Mouse (Mus musculus): ENCODE data around the gene Fam126b. TPM values are rescaled to one million over a fixed set of nuclear protein-coding genes. Genes with fewer than 3 reads are reported as not detected.
"Not testable (repeated sequence)": the region's sequence is repeated elsewhere in the genome, so short reads cannot be mapped to it uniquely, and the experiment has no call there.

Fam126b gene
- polyA plus RNA-seq, 1 experiment from 2014 or later, result 4.4 TPM

DNA sequence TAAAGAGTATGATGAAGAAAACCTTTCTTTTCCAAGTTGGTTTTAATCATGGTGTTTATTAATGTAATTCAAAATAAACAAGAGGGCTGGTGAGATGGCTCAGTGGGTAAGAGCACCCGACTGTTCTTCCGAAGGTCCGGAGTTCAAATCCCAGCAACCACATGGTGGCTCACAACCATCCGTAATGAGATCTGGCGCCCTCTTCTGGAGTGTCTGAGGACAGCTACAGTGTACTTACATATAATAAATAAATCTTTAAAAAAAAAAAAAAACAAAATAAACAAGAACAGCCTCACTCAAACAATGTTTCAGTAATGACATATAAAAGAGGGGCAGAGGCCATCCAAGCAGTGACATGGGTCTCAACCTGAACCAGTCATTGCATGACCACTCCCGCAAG, 25.8 kb downstream of the Fam126b start:
- H3K36me3 ChIP-seq (ENCODE audit: control insufficient read depth, insufficient read depth); H3K9me3 ChIP-seq (replicated peaks; ENCODE audit: control insufficient read depth, low read length); H3K4me1 ChIP-seq (ENCODE audit: control insufficient read depth, low read depth, low read length); H3K27me3 ChIP-seq (ENCODE audit: control insufficient read depth, insufficient read depth, low read depth, low read length); H3K4me2 ChIP-seq (ENCODE audit: low read depth, low read length); ATAC-seq (ENCODE audit: low read depth); H3K27ac ChIP-seq (ENCODE audit: low read length); H3K4me3 ChIP-seq (ENCODE audit: low read depth, low read length); H3K9ac ChIP-seq (ENCODE audit: low read depth, low read length): not testable (repeated sequence)
- 82% methylated on average over 5 of the region's 6 CpGs for WGBS (ENCODE audit: insufficient replicate concordance)

DNA sequence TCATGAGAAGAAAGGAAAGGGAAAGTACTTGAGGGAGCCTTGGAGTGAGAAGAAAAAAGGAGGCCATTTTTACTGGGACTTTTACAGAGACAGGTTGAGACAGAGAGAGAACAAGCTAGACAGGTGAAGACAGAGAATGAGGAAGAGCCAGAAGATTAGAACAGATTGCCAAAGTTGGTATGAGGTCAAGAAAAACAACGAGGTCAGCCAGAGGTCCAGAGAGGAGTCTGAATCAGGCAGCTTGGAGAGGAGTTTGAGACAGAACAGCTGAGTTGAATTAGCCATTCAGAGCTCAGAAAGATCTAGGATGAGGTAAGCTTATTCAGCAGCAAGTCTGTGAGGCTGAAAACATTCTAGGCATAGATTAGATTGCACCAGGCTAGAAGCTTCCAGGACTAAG, 44.7 kb downstream of the Fam126b start:
- H3K4me1 ChIP-seq (ENCODE audit: control insufficient read depth, low read depth, low read length), result no peaks in the 10 kb centered on the region
- no peak overlapping the region for H3K27ac ChIP-seq (ENCODE audit: low read length)
- no peak overlapping the region for H3K4me3 ChIP-seq (ENCODE audit: low read depth, low read length)
- no peaks in the 10 kb centered on the region for H3K9me3 ChIP-seq (replicated peaks; ENCODE audit: control insufficient read depth, low read length)
- H3K9ac ChIP-seq (ENCODE audit: low read depth, low read length), result no peak overlapping the region
- H3K27me3 ChIP-seq (ENCODE audit: control insufficient read depth, insufficient read depth, low read depth, low read length), result no peaks in the 10 kb centered on the region
- H3K4me2 ChIP-seq (ENCODE audit: low read depth, low read length), result no peak overlapping the region
- H3K36me3 ChIP-seq (ENCODE audit: control insufficient read depth, insufficient read depth), result peaks cover 6% of the 10 kb centered on the region
- WGBS (ENCODE audit: insufficient replicate concordance), result 58% methylated on average over 1 of the region's 1 CpGs
- no peak for ATAC-seq (ENCODE audit: low read depth)

DNA sequence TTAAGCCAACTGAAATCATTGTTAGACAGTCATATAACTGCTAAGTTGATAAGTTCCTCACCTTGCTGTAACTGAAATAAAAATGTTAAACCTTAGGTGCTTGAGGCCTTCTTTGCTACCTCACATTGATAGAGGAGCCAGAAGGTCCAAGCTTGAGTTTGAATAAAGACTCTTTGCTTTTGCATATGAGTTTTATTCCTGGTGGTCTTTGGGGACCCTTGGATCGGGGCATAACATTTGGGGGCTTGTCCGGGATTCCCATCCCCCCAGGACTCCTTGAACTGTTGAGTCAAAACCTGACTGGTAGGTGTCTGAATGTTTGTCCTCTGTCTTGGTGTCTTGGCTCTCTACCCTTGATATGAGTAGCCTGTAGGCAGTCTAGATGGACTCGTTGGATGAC, 78.9 kb downstream of the Fam126b start:
- Histone ChIP-seq H3K4me3 (ENCODE audit: low read depth, low read length) (no peak overlapping the region), H3K4me2 (ENCODE audit: low read depth, low read length) (no peak overlapping the region), H3K9me3 (replicated peaks; ENCODE audit: control insufficient read depth, low read length) (peaks cover 14% of the 10 kb centered on the region), H3K36me3 (ENCODE audit: control insufficient read depth, insufficient read depth) (peaks cover 3% of the 10 kb centered on the region; the same call in 1 of the 2 replicates), H3K9ac (ENCODE audit: low read depth, low read length) (no peak overlapping the region), H3K27me3 (ENCODE audit: control insufficient read depth, insufficient read depth, low read depth, low read length) (no peaks in the 10 kb centered on the region), H3K4me1 (ENCODE audit: control insufficient read depth, low read depth, low read length) (peaks cover 15% of the 10 kb centered on the region), H3K27ac (ENCODE audit: low read length) (no peak overlapping the region)
- WGBS (ENCODE audit: insufficient replicate concordance), result 82% methylated on average over 3 of the region's 3 CpGs
- ATAC-seq (ENCODE audit: low read depth), result no peak

DNA sequence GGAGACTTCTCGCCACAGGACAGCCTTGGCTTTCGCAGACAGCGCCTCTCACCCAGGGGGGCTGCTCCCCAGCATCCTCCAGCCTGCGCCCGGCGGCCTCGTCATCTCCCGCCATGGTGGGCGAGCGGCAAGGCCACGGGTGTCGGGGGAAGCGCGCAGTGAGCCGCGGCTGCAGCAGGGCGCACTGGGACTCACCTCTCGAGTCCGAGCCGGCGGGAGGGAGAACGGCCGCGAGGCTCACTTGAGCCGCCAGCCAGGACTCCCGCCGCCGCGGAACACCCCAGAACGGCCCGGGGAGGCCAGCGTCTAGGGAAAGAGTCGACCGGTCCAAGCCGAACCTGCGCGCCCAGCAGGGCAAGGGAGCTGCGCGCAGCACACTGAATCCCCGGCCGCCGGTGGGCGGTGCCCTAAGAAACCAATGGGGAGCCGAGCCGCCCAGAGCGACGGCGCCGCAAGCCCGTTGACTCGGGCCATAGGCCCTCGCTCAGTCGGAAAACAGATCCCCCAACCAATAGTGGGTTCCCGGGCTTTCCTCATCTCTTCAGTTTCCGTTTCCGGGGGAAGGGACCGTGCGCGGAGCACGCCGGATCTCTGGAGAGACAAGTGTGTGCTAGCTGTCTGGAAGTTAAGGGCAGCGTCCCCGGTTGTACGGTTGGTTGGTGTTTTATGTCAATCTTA, 81.4 kb downstream of the Fam126b start, which contains the start of gene Orc2:
Gene Orc2 (minus strand): TSS at position 533 of the 678 bp plus-strand sequence.
- no peaks in the 10 kb centered on the region for H3K27me3 ChIP-seq (ENCODE audit: control insufficient read depth, insufficient read depth, low read depth, low read length)
- ATAC-seq (ENCODE audit: low read depth), result peak; percentile 97
- peaks cover 15% of the 10 kb centered on the region for H3K4me1 ChIP-seq (ENCODE audit: control insufficient read depth, low read depth, low read length)
- WGBS (ENCODE audit: insufficient replicate concordance), result under 1% methylated on average over 62 of the region's 64 CpGs
- H3K9ac ChIP-seq (ENCODE audit: low read depth, low read length), result peak within 1 kb of the TSS; percentile 95
- peak within 1 kb of the TSS; percentile 95 for H3K4me3 ChIP-seq (ENCODE audit: low read depth, low read length)
- peak within 1 kb of the TSS; percentile 82 for H3K4me2 ChIP-seq (ENCODE audit: low read depth, low read length)
- peak within 1 kb of the TSS; percentile 91 for H3K27ac ChIP-seq (ENCODE audit: low read length)
- peaks cover 14% of the 10 kb centered on the region for H3K9me3 ChIP-seq (replicated peaks; ENCODE audit: control insufficient read depth, low read length)
- H3K36me3 ChIP-seq (ENCODE audit: control insufficient read depth, insufficient read depth), result peaks cover 12% of the 10 kb centered on the region

- H3K4me1 ChIP-seq (ENCODE audit: control insufficient read depth, low read depth, low read length), result peaks cover 15% of the 10 kb centered on the region
- H3K4me2 ChIP-seq (ENCODE audit: low read depth, low read length), result peak overlapping the region; percentile 82
- no peaks in the 10 kb centered on the region for H3K27me3 ChIP-seq (ENCODE audit: control insufficient read depth, insufficient read depth, low read depth, low read length)
- no peak for ATAC-seq (ENCODE audit: low read depth)
- peak overlapping the region; percentile 91 for H3K27ac ChIP-seq (ENCODE audit: low read length)
- peaks cover 19% of the 10 kb centered on the region for H3K36me3 ChIP-seq (ENCODE audit: control insufficient read depth, insufficient read depth)
- peak overlapping the region; percentile 95 for H3K4me3 ChIP-seq (ENCODE audit: low read depth, low read length)
- H3K9me3 ChIP-seq (replicated peaks; ENCODE audit: control insufficient read depth, low read length), result peaks cover 14% of the 10 kb centered on the region
- peak overlapping the region; percentile 95 for H3K9ac ChIP-seq (ENCODE audit: low read depth, low read length)
- WGBS (ENCODE audit: insufficient replicate concordance), result 9% methylated on average over 9 of the region's 9 CpGs
Measured at GRCm38 (mm10) chr1:58503793-58504370, 82.2 kb downstream of the Fam126b start.

GRCm38 (mm10) chr1:58503134-58503533, 83.0 kb downstream of the Fam126b start:
- Histone ChIP-seq H3K9me3 (replicated peaks; ENCODE audit: control insufficient read depth, low read length) (peaks cover 13% of the 10 kb centered on the region), H3K4me3 (ENCODE audit: low read depth, low read length) (peak overlapping the region; percentile 95), H3K36me3 (ENCODE audit: control insufficient read depth, insufficient read depth) (peaks cover 15% of the 10 kb centered on the region), H3K27ac (ENCODE audit: low read length) (peak overlapping the region; percentile 91), H3K9ac (ENCODE audit: low read depth, low read length) (peak overlapping the region; percentile 95), H3K4me1 (ENCODE audit: control insufficient read depth, low read depth, low read length) (peaks cover 15% of the 10 kb centered on the region), H3K4me2 (ENCODE audit: low read depth, low read length) (peak overlapping the region; percentile 82), H3K27me3 (ENCODE audit: control insufficient read depth, insufficient read depth, low read depth, low read length) (no peaks in the 10 kb centered on the region)
- ATAC-seq (ENCODE audit: low read depth), result peak; percentile 72

DNA sequence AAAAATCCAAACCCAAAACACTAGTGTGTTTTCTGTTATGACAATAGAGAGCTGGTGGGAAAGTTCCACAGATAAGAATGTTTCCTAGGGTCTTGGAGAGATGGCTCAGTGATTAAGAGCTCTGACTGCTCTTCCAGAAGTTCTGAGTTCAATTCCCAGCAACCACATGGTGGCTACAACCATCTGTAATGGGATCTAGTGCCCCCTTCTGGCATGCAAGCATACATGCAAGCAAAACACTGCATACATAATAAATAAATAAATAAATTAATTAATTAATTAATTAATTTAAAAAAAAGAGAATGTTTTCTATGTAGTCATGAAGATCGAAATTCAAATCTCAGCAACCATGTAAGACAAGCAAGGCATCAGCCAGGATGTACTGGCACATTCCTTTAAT, 87.4 kb downstream of the Fam126b start:
- H3K36me3 ChIP-seq (ENCODE audit: control insufficient read depth, insufficient read depth), result peaks cover 30% of the 10 kb centered on the region
- 83% methylated on average over 1 of the region's 1 CpGs for WGBS (ENCODE audit: insufficient replicate concordance)
- H3K4me3 ChIP-seq (ENCODE audit: low read depth, low read length), result no peak overlapping the region
- H3K27ac ChIP-seq (ENCODE audit: low read length), result no peak overlapping the region
- no peak overlapping the region for H3K4me2 ChIP-seq (ENCODE audit: low read depth, low read length)
- no peaks in the 10 kb centered on the region for H3K27me3 ChIP-seq (ENCODE audit: control insufficient read depth, insufficient read depth, low read depth, low read length)
- H3K9ac ChIP-seq (ENCODE audit: low read depth, low read length), result no peak overlapping the region
- H3K4me1 ChIP-seq (ENCODE audit: control insufficient read depth, low read depth, low read length), result peaks cover 10% of the 10 kb centered on the region
- ATAC-seq (ENCODE audit: low read depth), result no peak
- no peaks in the 10 kb centered on the region for H3K9me3 ChIP-seq (replicated peaks; ENCODE audit: control insufficient read depth, low read length)

- Histone ChIP-seq H3K36me3 (ENCODE audit: control insufficient read depth, insufficient read depth) (peaks cover 36% of the 10 kb centered on the region), H3K27me3 (ENCODE audit: control insufficient read depth, insufficient read depth, low read depth, low read length) (no peaks in the 10 kb centered on the region), H3K9ac (ENCODE audit: low read depth, low read length) (no peak overlapping the region), H3K27ac (ENCODE audit: low read length) (no peak overlapping the region), H3K9me3 (replicated peaks; ENCODE audit: control insufficient read depth, low read length) (no peaks in the 10 kb centered on the region), H3K4me1 (ENCODE audit: control insufficient read depth, low read depth, low read length) (no peaks in the 10 kb centered on the region), H3K4me2 (ENCODE audit: low read depth, low read length) (no peak overlapping the region), H3K4me3 (ENCODE audit: low read depth, low read length) (no peak overlapping the region)
- ATAC-seq (ENCODE audit: low read depth), result no peak
- WGBS (ENCODE audit: insufficient replicate concordance), result 82% methylated on average over 4 of the region's 4 CpGs
Measured at GRCm38 (mm10) chr1:58497678-58498077, 88.4 kb downstream of the Fam126b start.

- no peaks in the 10 kb centered on the region for H3K4me1 ChIP-seq (ENCODE audit: control insufficient read depth, low read depth, low read length)
- H3K27ac ChIP-seq (ENCODE audit: low read length), result no peak overlapping the region
- H3K9me3 ChIP-seq (replicated peaks; ENCODE audit: control insufficient read depth, low read length), result no peaks in the 10 kb centered on the region
- no peak for ATAC-seq (ENCODE audit: low read depth)
- H3K4me3 ChIP-seq (ENCODE audit: low read depth, low read length), result no peak overlapping the region
- 75% methylated on average over 6 of the region's 6 CpGs for WGBS (ENCODE audit: insufficient replicate concordance)
- no peak overlapping the region for H3K4me2 ChIP-seq (ENCODE audit: low read depth, low read length)
- no peaks in the 10 kb centered on the region for H3K27me3 ChIP-seq (ENCODE audit: control insufficient read depth, insufficient read depth, low read depth, low read length)
- H3K36me3 ChIP-seq (ENCODE audit: control insufficient read depth, insufficient read depth), result peaks cover 45% of the 10 kb centered on the region
- no peak overlapping the region for H3K9ac ChIP-seq (ENCODE audit: low read depth, low read length)
Measured at GRCm38 (mm10) chr1:58495603-58496002, 90.5 kb downstream of the Fam126b start.

All from liver, embryonic 16.5 days (tissue).